Mouse (Mus musculus) C2C12 (cell line): ENCODE results near the gene Uncx. TPM values are rescaled to one million over a fixed set of nuclear protein-coding genes. Genes with fewer than 3 reads are reported as not detected.

Experiments used
- H3K27me3 ChIP-seq: one replicate; pipeline ENCODE4 v1.6.1; 2011; ENCODE audit not compliant: control insufficient read depth, insufficient read depth, insufficient read length
- H3K36me3 ChIP-seq: one replicate; pipeline ENCODE4 v1.6.1; 2011; ENCODE audit not compliant: control insufficient read depth, insufficient read depth
- H3K4me3 ChIP-seq: one replicate; pipeline ENCODE4 v1.5.1; 2011; ENCODE audit warnings: mild to moderate bottlenecking, control low read depth; ENCODE audit not compliant: poor library complexity, insufficient read depth, severe bottlenecking
- H3K79me2 ChIP-seq: one replicate; pipeline ENCODE4 v1.6.1; 2011; ENCODE audit not compliant: control insufficient read depth, insufficient read depth
- H3K79me3 ChIP-seq: one replicate; pipeline ENCODE4 v1.6.1; 2011; ENCODE audit warnings: low read depth, control low read depth
- H3ac ChIP-seq: one replicate; pipeline ENCODE3; 2011; ENCODE audit warnings: low read depth; ENCODE audit not compliant: control insufficient read depth, insufficient read length
- CEBPB ChIP-seq: IDR thresholded peaks from one replicate; pipeline ENCODE4 v1.6.1; 2011; ENCODE audit warnings: low read depth, mild to moderate bottlenecking, control low read depth, moderate library complexity
- CTCF ChIP-seq: IDR thresholded peaks from one replicate; pipeline ENCODE4 v1.5.1; 2011; ENCODE audit not compliant: control insufficient read depth, insufficient read depth, insufficient read length
- FOSL1 ChIP-seq: IDR thresholded peaks from one replicate; pipeline ENCODE4 v1.8.0; 2011; ENCODE audit warnings: mild to moderate bottlenecking, low read length; ENCODE audit not compliant: poor library complexity, insufficient read depth, severe bottlenecking
- MAX ChIP-seq: IDR thresholded peaks from one replicate; pipeline ENCODE4 v1.6.1; 2011; ENCODE audit warnings: mild to moderate bottlenecking, control low read depth
- MYOD1 ChIP-seq: IDR thresholded peaks from one replicate; pipeline ENCODE4 v1.6.1; 2011; ENCODE audit warnings: low read depth; ENCODE audit not compliant: control insufficient read depth, insufficient read length
- MYOG ChIP-seq: IDR thresholded peaks from one replicate; pipeline ENCODE4 v1.6.1; 2011; ENCODE audit not compliant: control insufficient read depth, insufficient read length; ENCODE audit errors: extremely low read depth
- USF1 ChIP-seq: IDR thresholded peaks from one replicate; pipeline ENCODE4 v1.6.1; 2011; ENCODE audit warnings: low read depth, mild to moderate bottlenecking, control low read depth, moderate library complexity
- polyA plus RNA-seq: library from polyadenylated mRNA; unstranded; fragments of >200 nt; fragmentation: generic; extraction: Trizol; gene quantifications from one replicate; pipeline ENCODE4 v1.2.1, GENCODE M21; 2012; ENCODE audit warnings: missing spikeins

Uncx gene
- polyA plus RNA-seq, 1 experiment: not detected

DNA sequence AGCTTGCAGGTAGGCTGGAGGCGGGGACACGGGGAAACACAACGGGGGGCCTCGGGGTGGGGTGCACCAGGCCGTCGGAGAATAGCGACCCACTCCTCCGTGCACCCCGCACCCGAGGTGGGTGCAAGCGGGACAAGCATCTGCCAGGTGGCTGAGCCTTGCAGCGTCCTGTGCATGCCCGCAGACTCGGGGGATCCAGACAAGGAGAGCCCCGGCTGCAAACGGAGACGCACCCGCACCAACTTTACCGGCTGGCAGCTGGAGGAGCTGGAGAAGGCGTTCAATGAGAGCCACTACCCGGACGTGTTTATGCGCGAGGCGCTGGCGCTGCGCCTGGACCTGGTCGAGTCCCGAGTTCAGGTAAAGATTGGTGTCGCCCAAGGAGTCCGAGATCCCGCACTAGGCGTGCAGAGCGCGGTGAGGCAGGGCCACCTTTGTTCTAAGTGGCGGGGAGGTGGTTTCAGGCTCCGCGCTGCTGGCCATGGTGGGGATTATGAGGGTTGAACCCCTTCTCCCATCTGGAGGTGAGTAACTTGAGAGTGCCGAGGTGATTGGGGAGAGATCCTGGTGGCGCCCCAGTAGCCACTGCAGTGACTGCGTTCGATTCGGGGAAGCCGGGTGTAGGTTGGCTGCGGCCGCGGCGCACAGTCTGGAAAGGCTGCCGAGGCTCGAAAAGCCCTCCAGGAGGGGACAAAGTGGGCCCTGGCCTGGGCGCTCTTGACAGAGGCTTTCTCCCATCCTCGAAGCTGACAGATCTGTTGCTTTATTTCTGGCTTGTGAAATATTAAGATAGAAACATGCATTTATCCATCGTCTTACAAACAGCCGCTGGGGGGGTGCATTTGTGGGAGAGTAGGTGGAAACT, 1.2 kb downstream of the Uncx start:
- no peaks in the 10 kb centered on the region for H3K36me3 ChIP-seq
- no peak for TF ChIP-seq MYOG
- no peak overlapping the region for H3K4me3 ChIP-seq
- H3K27me3 ChIP-seq: peaks cover 89% of the 10 kb centered on the region
- H3K79me3 ChIP-seq: no peaks in the 10 kb centered on the region
- H3K79me2 ChIP-seq: no peaks in the 10 kb centered on the region
- no peak overlapping the region for H3ac ChIP-seq

DNA sequence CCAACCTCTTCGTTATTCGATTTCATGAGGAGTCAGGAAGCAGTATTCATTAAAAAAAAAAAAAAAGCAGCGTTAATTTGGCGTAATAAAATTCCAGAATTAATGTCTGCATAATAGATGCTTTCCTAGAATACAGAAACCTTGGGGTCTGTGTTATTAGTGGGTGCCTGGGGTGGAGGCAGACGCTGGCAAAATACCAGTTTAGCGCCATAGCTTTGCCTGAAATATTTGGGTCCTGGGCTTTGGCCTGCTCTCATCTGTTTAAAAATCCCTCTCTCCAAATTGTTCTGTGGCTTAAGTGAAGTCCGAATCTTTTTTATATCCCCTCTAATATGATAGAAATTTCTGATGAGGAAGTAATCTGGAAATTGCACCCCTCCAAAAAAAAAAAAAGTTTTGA, 1.9 kb downstream of the Uncx start:
- Histone ChIP-seq H3K4me3 (no peak overlapping the region), H3K27me3 (peaks cover 89% of the 10 kb centered on the region), H3K36me3 (no peaks in the 10 kb centered on the region), H3K79me3 (no peaks in the 10 kb centered on the region), H3ac (no peak overlapping the region), H3K79me2 (no peaks in the 10 kb centered on the region)
- TF ChIP-seq MAX: no peak
- TF ChIP-seq FOSL1: no peak
- TF ChIP-seq MYOD1: no peak
- TF ChIP-seq MYOG: no peak
- TF ChIP-seq USF1: no peak
- no peak for TF ChIP-seq CTCF
- no peak for TF ChIP-seq CEBPB

DNA sequence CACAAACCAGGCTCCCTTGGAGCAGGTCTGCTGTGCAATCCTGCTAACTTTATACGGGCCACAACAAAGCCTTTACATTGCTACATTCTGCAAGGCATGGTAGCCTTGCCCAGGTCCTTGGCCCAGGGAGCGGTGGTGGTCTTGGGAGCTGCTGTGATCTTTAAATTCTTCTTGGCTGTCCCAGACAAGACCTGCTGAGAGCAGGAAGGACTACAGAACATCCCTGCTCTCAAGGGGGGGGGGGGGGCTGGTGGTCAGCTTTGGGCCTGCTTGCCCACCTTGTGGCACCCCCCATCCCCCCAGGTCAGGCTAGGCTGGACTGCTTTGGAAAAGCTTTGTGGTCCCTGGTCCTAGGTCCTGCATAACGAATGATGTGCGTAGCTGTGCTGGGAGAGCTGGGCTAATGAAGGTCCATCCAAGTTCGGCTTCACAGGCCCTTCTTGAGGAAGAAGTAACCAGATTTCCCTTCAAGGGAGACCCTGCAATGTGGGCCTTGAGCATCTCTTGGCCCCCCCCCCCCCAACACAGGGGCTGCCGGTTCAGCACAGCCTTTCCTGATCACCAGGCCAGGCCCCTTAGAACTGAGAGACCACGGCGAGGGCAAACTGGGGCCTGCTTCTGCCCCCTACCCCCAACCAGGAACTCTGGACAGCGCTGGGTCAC, 2.5 kb downstream of the Uncx start:
- Histone ChIP-seq H3K4me3 (no peak overlapping the region), H3K36me3 (no peaks in the 10 kb centered on the region), H3K79me2 (no peaks in the 10 kb centered on the region), H3ac (no peak overlapping the region), H3K27me3 (peaks cover 86% of the 10 kb centered on the region), H3K79me3 (no peaks in the 10 kb centered on the region)
- TF ChIP-seq FOSL1 (no peak), MAX (no peak), MYOG (no peak), CEBPB (no peak), CTCF (no peak), USF1 (no peak), MYOD1 (no peak)

DNA sequence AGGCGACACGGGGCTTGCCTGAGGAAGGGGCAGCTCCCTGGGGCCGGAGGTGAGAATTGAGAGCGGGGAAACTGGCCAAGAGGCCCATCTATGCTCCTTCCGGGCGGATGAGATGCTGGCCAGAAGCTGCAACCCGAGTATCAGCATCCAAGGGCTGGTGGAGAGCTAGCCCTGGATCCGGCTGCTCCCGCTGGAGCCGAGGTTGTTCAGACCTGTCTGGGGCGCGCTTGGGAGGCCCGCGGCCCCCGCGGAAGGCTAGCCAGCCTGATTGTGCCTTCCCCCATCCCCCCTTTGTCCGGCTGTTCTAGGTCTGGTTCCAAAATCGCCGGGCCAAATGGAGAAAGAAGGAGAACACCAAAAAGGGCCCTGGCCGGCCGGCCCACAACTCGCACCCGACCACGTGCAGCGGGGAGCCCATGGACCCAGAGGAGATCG, 3.1 kb downstream of the Uncx start:
- Histone ChIP-seq H3K79me2 (no peaks in the 10 kb centered on the region), H3ac (no peak overlapping the region), H3K4me3 (no peak overlapping the region), H3K27me3 (peaks cover 85% of the 10 kb centered on the region), H3K79me3 (no peaks in the 10 kb centered on the region), H3K36me3 (no peaks in the 10 kb centered on the region)
- TF ChIP-seq MAX (no peak), CTCF (no peak), MYOD1 (no peak), FOSL1 (no peak), MYOG (no peak), USF1 (no peak), CEBPB (no peak)

DNA sequence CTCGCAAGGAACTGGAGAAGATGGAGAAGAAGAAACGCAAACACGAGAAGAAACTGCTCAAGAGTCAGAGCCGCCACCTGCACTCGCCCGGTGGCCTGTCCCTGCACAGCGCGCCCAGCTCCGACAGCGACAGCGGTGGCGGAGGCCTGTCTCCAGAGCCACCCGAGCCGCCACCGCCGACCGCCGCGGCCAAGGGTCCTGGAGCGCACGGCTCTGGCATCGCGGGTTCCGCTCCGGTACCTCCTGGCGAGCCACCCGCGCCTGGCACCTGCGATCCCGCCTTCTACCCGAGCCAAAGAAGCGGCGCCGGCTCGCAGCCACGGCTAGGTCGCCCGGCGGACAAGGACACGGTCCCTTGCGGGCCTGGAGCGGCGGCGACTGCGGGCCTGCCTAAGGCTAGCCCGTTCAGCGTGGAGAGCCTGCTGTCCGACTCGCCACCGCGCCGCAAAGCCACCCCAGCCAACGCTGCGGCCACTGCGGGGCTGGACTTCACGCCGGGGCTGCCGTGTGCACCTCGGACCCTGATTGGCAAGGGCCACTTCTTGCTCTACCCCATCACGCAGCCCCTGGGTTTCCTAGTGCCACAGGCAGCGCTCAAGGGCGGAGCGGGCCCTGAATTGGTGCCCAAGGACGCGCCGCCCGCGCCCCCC, 3.6 kb downstream of the Uncx start:
- Histone ChIP-seq H3K36me3 (no peaks in the 10 kb centered on the region), H3K4me3 (no peak overlapping the region)

More for the DNA sequence above, 3.6 kb downstream of the Uncx start:
- H3ac ChIP-seq: no peak overlapping the region
- H3K27me3 ChIP-seq: peaks cover 84% of the 10 kb centered on the region
- H3K79me3 ChIP-seq: no peaks in the 10 kb centered on the region
- H3K79me2 ChIP-seq: no peaks in the 10 kb centered on the region
- TF ChIP-seq USF1: no peak
- TF ChIP-seq CEBPB: no peak
- no peak for TF ChIP-seq MYOG
- TF ChIP-seq CTCF: no peak
- TF ChIP-seq MYOD1: no peak
- TF ChIP-seq FOSL1: no peak
- no peak for TF ChIP-seq MAX
